Mouse (Mus musculus) liver, postnatal 0 days (tissue): ENCODE measurements around the gene Rpgrip1.

Experiments
- CTCF ChIP-seq: sonication (generic); IDR thresholded peaks from 2 replicates; pipeline ENCODE4 v1.5.1; 2016; ENCODE audit warnings: antibody characterized with exemption, low read depth
- EP300 ChIP-seq: IDR thresholded peaks from 2 replicates; pipeline ENCODE4 v1.6.1; 2016; ENCODE audit warnings: antibody characterized with exemption, low read depth, mild to moderate bottlenecking

DNA sequence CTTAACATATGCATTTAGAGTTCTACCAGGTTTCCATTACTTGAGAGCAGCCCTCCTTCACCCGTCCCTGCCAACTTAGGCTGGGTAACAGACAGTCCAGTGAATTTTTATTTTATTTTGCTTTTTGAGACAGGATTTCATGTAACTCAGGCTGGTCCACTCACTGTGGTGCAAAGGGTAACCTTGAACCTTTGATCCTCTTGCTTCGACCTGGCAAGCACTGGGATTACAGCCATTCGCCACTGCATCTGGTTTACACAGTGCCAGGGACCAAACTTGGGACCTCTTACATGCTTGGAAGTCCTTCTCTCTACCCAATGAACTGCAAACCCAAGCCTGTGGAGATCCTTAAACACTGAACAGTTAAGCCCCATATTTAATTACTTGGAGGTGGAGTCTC is 14.1 kb downstream of the Rpgrip1 start:
- TF ChIP-seq CTCF (no peak), EP300 (no peak)
